Mouse (Mus musculus): Measurements from ENCODE around the gene Timm8a2. TPM values are rescaled to one million over a fixed set of nuclear protein-coding genes. Genes with fewer than 3 reads are reported as not detected.

Gene Timm8a2
- polyA plus RNA-seq, 1 experiment = 0.22 TPM

DNA sequence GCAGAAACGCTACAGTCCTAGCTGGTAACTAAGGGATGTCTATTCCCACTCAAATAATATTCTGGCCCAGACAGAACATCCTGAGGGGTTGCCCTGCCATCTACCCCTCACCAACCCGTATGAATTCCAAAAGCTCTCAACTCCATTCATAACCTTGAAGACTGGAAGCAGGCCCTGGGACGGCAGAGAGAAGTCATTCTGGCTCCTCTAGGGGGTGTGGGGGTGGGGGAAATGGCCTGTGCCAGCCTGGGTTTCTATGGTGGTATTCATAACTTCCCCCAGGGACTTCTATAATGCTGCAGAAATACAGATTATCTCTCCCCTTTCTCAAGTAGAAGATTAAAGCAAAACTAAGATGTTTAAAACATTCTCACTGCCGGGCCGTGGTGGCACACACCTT, 45.4 kb downstream of the Timm8a2 start:
- no peak for DNase-seq (ENCODE audit: low read depth)
- TF ChIP-seq CTCF (IDR thresholded peaks at IDR 0.05; ENCODE audit: borderline replicate concordance, extremely low read depth, insufficient read depth, insufficient read length) (no peak), POLR2A (IDR thresholded peaks at IDR 0.05; ENCODE audit: borderline replicate concordance, extremely low read depth, insufficient read depth, insufficient read length, poor library complexity, severe bottlenecking) (no peak)

DNA sequence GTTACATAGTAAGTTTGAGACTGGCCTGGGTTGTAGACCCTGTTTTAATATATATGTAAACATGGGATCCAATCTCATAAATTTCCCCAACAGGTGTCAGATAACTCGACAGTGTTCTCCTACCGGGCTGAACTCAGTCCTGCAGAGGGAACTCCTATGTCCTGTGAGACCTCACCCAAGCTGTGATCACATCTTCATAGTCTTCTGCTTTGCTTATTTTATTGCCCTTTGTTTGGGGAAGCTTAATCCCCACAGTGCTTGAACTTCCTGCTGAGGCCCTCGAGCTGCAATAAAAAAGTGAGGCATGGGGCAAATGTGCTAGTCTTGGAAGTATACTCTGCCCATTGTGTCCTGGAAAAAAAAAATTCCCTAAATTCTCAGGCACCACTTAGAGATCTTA, 46.8 kb downstream of the Timm8a2 start:
- no peak for DNase-seq (ENCODE audit: low read depth)
- TF ChIP-seq POLR2A (IDR thresholded peaks at IDR 0.05; ENCODE audit: borderline replicate concordance, extremely low read depth, insufficient read depth, insufficient read length, poor library complexity, severe bottlenecking) (no peak), CTCF (IDR thresholded peaks at IDR 0.05; ENCODE audit: borderline replicate concordance, extremely low read depth, insufficient read depth, insufficient read length) (no peak)

DNA sequence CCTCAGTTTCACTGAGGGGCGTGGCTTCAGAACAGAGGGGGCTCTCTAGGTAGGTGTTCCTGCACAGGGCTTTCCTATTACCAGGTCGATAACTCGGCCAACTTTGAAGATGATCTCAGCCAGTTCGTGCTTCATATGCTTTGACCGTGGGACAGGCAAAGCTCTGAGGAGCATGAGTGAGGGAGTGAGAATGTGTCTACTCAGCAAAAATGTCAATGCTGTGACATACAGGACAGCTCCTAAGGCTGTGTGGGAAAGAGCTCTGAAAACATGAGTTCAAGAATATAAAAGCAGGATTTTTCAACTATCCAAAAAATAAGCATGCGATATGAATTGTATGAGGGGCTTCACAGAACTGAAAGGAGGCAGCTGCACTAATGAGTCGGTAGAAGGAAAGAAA, 49.0 kb downstream of the Timm8a2 start:
- TF ChIP-seq CTCF (IDR thresholded peaks at IDR 0.05; ENCODE audit: borderline replicate concordance, extremely low read depth, insufficient read depth, insufficient read length) (no peak), POLR2A (IDR thresholded peaks at IDR 0.05; ENCODE audit: borderline replicate concordance, extremely low read depth, insufficient read depth, insufficient read length, poor library complexity, severe bottlenecking) (no peak)
- DNase-seq (ENCODE audit: low read depth) = no peak

DNA sequence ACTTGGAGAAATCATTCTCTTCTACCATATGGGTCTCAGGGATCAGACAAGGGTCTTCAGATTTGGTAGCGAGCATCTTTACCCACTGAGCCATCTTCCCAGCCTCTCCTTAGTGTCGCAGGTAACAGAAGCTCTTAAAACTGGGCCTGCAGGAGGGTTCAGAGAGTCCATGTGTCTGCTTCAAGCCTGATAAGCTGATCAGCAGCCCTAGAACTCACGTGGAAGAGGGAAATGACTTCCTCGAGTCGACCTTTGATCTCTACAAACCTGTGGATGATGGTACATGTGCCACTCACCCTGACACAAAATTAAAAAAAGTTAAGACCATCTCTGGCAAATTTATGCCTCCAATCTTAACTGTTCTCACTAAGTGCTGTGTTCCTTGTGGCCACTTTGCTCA, 53.5 kb downstream of the Timm8a2 start:
- no peak for TF ChIP-seq CTCF (IDR thresholded peaks at IDR 0.05; ENCODE audit: borderline replicate concordance, extremely low read depth, insufficient read depth, insufficient read length)
- no peak for TF ChIP-seq POLR2A (IDR thresholded peaks at IDR 0.05; ENCODE audit: borderline replicate concordance, extremely low read depth, insufficient read depth, insufficient read length, poor library complexity, severe bottlenecking)
- no peak for DNase-seq (ENCODE audit: low read depth)

Other genes with a start within 250 kb of the Timm8a2 start
- 23.3 and 30.3 TPM in 2 replicates for gene Dock9, start 236.8 kb upstream of the Timm8a2 start, polyA plus RNA-seq (2012; rRNA removed)
- 39.4 and 42.3 TPM in 2 replicates for gene Ubac2, start 156.1 kb upstream of the Timm8a2 start, polyA plus RNA-seq (2012; rRNA removed)
- gene Gpr18, start 118.9 kb upstream of the Timm8a2 start, polyA plus RNA-seq (2012; rRNA removed) = 0.10 TPM in 1 of 2 replicates, not detected in the other
- 0.44 and 0.52 TPM in 2 replicates for gene Gpr183, start 69.5 kb upstream of the Timm8a2 start, polyA plus RNA-seq (2012; rRNA removed)
- 64.7 and 85.3 TPM in 2 replicates for gene Tm9sf2, start 72.4 kb downstream of the Timm8a2 start, polyA plus RNA-seq (2012; rRNA removed)
- gene Clybl, start 147.0 kb downstream of the Timm8a2 start, polyA plus RNA-seq (2012; rRNA removed) = 10.1 and 11.7 TPM in 2 replicates

Measured in brain, embryonic 14.5 days (tissue).